Mouse (Mus musculus) hindbrain, embryonic 11.5 days (tissue): Measurements from ENCODE around the gene Aif1. TPM values are rescaled to one million over a fixed set of nuclear protein-coding genes. Genes with fewer than 3 reads are reported as not detected.

ENCODE experiments used
- ATAC-seq: fragments of 200-750 bp; cut with Nextera tagmentation; 2 replicates; pipeline ENCODE4 v1.8.0; 2017; ENCODE audit warnings: mild to moderate bottlenecking, moderate TSS enrichment, moderate library complexity; ENCODE audit not compliant: low FRiP score
- DNase-seq: peaks from one replicate; pipeline ENCODE4 v3.0.0-alpha.2; 2015; ENCODE audit warnings: low spot score
- H3K27ac ChIP-seq: fragments of 300-500 bp; sonication (generic); 2 replicates; pipeline ENCODE4 v1.5.1; 2014; ENCODE audit warnings: mild to moderate bottlenecking, low read depth, low read length
- H3K27me3 ChIP-seq: fragments of 300-500 bp; sonication (generic); 2 replicates; pipeline ENCODE4 v1.6.1; 2014; ENCODE audit warnings: mild to moderate bottlenecking, low read length, moderate library complexity, mixed read lengths; ENCODE audit not compliant: control insufficient read depth, insufficient read depth
- H3K36me3 ChIP-seq: fragments of 300-500 bp; sonication (generic); 2 replicates; pipeline ENCODE4 v1.6.1; 2014; ENCODE audit warnings: mild to moderate bottlenecking, low read length, moderate library complexity, mixed read lengths; ENCODE audit not compliant: control insufficient read depth, insufficient read depth
- H3K4me1 ChIP-seq: fragments of 300-500 bp; sonication (generic); replicated peaks from 2 replicates; pipeline ENCODE4 v1.6.1; 2014; ENCODE audit warnings: low read length, mixed read lengths; ENCODE audit not compliant: control insufficient read depth, insufficient read depth
- H3K4me2 ChIP-seq: fragments of 300-500 bp; sonication (generic); replicated peaks from 2 replicates; pipeline ENCODE4 v1.6.1; 2014; ENCODE audit warnings: mild to moderate bottlenecking, low read depth, low read length
- H3K4me3 ChIP-seq: fragments of 300-500 bp; sonication (generic); 2 replicates; pipeline ENCODE4 v1.5.1; 2014; ENCODE audit warnings: low read depth, low read length
- H3K9ac ChIP-seq: fragments of 300-500 bp; sonication (generic); 2 replicates; pipeline ENCODE4 v1.6.1; 2014; ENCODE audit warnings: low read depth, low read length
- H3K9me3 ChIP-seq: fragments of 300-500 bp; sonication (generic); 2 replicates; pipeline ENCODE4 v1.6.1; 2016; ENCODE audit warnings: low read length; ENCODE audit not compliant: control insufficient read depth
- WGBS: fragments of 180-500 bp; shearing (Covaris S2); extraction: QIAGEN DNeasy Blood & Tissue Kit; methylation state at CpG from one replicate; pipeline ENCODE4 v1.1.7; 2014; 5-methylcytosine and 5-hydroxymethylcytosine counted together
- polyA plus RNA-seq: library from polyadenylated mRNA; unstranded; fragments of >200 nt; fragmentation: Nextera tagmentation; extraction: Ambion mirVana; gene quantifications from 2 replicates; pipeline ENCODE4 v1.2.1, GENCODE M21; 2014

Gene Aif1
- polyA plus RNA-seq, 1 experiment from 2014 or later: 8.4 TPM

DNA sequence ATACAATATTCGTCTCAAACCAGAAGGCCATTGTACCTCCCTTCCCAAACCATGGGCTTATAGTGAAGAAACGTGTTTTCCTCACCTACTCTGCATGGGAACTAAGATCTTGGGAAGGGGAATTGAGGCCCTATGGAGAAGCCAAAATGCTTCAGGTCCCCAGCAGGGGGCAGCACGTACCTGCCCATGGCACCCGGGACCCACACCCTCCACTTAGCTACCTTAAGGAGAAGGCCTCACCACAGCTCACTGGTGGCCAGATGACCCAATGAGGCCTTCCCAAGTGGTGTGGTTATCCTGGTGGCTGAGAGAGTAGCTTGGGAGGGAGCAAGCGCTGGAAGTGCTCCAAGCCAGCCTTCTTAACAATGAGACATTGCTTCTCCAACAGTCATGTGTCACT is 2.7 kb upstream of the Aif1 start:
- H3K9ac ChIP-seq: no peak overlapping the region
- no peak overlapping the region for H3K4me2 ChIP-seq
- no peaks in the 10 kb centered on the region for H3K4me1 ChIP-seq
- no peaks in the 10 kb centered on the region for H3K36me3 ChIP-seq
- no peak overlapping the region for H3K4me3 ChIP-seq
- H3K9me3 ChIP-seq: no peaks in the 10 kb centered on the region
- H3K27me3 ChIP-seq: no peaks in the 10 kb centered on the region
- 17% methylated on average over 5 of the region's 5 CpGs for WGBS
- no peak for ATAC-seq
- DNase-seq: peak; percentile 84
- no peak overlapping the region for H3K27ac ChIP-seq

DNA sequence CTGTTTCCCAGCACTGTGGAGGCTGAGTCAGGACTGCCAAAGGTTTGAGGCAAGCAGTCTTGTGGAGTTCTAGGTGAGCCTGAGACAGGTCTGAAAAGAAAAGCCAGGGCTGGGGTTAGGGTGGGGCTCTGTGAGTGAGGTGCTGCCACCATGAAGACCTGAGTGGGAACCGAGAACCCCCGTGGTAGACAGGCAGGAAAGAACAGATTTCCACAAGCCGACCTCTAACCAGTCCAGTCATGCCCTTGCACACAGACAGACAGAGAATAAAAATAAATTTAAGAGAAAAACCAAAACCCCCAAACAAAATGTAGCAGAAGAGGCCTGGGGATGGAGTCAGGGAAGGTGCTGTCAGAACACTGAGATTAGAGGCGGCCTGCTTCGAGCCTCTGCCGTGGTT is 486 bp downstream of the Aif1 start:
- 72% methylated on average over 6 of the region's 6 CpGs for WGBS
- no peaks in the 10 kb centered on the region for H3K9me3 ChIP-seq
- DNase-seq (no peak), ATAC-seq (no peak)
- no peak overlapping the region for H3K27ac ChIP-seq
- H3K4me1 ChIP-seq: no peaks in the 10 kb centered on the region
- H3K27me3 ChIP-seq: no peaks in the 10 kb centered on the region
- no peak overlapping the region for H3K4me3 ChIP-seq
- no peak overlapping the region for H3K4me2 ChIP-seq
- no peak overlapping the region for H3K9ac ChIP-seq
- no peaks in the 10 kb centered on the region for H3K36me3 ChIP-seq

DNA sequence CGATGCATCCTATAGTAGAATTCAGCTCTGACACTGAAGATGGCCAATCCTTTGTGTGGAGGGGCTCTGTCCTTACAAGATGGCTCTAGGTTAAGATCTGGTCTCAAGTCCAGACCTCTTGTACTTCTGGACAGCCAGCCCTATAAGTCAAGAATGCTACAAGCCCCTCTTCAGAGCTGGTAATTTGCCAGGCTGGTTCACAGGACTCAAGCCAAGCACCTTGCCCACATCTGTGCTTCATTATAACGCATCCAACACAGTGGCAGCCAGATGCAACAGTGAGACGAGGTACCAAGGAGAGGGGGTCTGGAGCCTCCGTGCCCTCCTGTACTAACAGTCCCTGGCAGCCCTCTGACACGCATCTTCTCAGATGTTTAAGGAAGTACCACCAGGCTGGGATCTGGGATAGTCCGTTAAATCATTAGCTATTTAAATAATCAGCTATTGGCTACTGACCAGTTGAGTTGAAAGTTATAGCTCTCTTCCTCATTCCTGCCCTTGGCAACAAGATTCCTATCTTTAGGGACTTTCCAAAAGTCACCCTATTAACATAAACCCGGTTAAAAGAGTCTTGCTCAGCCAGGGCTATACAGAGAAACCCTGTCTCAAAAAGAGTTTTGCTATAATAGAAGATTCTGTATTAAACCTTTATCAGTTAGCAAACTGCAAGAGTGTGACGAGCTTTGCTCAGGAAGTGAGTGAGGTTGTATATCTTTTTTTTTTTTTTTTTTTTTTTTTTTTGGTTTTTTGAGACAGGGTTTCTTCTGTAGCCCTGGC is 1.5 kb downstream of the Aif1 start:
- ATAC-seq: no peak
- H3K4me1 ChIP-seq: no peaks in the 10 kb centered on the region
- no peak overlapping the region for H3K27ac ChIP-seq
- H3K27me3 ChIP-seq: no peaks in the 10 kb centered on the region
- 71% methylated on average over 8 of the region's 8 CpGs for WGBS
- no peak overlapping the region for H3K4me3 ChIP-seq
- no peaks in the 10 kb centered on the region for H3K36me3 ChIP-seq
- H3K9ac ChIP-seq: no peak overlapping the region
- no peak for DNase-seq
- H3K4me2 ChIP-seq: no peak overlapping the region
- no peaks in the 10 kb centered on the region for H3K9me3 ChIP-seq

DNA sequence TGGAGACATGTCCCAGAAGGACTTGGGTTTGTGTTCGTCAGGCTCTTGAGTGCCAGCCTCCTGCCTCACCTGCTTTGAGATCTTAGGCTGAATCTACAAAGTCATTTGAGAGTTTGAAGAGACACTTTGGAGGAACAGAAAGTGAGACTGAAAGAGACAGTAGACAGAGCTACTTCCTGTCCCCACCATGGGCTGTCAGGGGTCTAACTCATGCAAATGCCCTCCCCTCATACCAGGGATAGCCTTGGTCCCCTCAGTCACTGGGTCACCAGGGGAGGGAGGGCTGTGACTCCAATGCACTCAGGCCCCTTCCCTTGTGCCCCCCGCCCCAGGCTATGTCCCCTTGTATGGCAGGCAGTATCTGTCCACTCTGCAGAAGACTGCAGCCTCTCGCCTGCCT is 2.5 kb downstream of the Aif1 start:
- ATAC-seq (no peak), DNase-seq (no peak)
- H3K9ac ChIP-seq: no peak overlapping the region
- no peaks in the 10 kb centered on the region for H3K4me1 ChIP-seq
- 69% methylated on average over 3 of the region's 3 CpGs for WGBS
- no peak overlapping the region for H3K4me3 ChIP-seq
- no peaks in the 10 kb centered on the region for H3K36me3 ChIP-seq
- no peak overlapping the region for H3K27ac ChIP-seq
- no peak overlapping the region for H3K4me2 ChIP-seq
- no peaks in the 10 kb centered on the region for H3K27me3 ChIP-seq
- H3K9me3 ChIP-seq: no peaks in the 10 kb centered on the region

DNA sequence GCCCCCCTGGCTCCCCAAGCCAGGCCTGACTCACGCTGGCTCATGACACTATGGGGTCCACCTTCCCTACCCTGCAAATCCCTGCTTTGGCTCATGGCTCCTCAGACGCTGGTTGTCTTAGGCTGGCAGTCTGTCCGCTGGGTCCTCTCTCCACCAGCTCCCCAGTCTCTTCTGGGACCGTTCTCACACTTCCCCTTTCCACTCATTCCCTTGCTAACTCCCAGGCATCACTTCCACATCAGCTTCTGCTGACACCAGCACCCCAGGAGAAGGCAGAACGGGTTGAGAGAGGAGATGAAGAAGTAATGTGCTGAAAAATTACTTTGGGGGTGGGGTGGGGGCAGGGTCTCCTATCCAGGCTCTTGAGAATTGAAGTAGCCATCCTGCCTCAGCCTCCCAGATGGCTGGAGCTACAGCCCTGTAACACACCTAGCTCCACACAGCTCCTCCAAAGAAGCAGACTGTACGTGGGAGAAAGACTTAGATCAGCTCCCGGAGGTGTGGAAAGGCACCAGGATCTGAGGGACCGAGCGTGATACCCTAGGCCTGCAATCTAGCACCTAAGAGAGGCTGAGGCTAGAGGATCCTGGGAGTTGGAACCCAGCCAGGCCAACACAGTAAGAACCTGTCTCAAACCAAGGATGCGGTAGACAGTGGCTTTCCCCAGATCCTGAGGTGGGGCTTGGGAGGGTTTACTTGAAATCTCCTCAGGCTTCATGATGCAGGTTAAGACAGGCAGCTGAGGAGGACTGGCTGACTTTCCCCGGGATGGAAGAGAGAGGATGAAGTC is 3.2 kb downstream of the Aif1 start:
- Histone ChIP-seq H3K9ac (no peak overlapping the region), H3K36me3 (no peaks in the 10 kb centered on the region), H3K4me1 (no peaks in the 10 kb centered on the region), H3K4me2 (no peak overlapping the region), H3K9me3 (no peaks in the 10 kb centered on the region), H3K27me3 (no peaks in the 10 kb centered on the region), H3K27ac (no peak overlapping the region), H3K4me3 (no peak overlapping the region)
- WGBS: 69% methylated on average over 11 of the region's 11 CpGs
- ATAC-seq: no peak
- no peak for DNase-seq

DNA sequence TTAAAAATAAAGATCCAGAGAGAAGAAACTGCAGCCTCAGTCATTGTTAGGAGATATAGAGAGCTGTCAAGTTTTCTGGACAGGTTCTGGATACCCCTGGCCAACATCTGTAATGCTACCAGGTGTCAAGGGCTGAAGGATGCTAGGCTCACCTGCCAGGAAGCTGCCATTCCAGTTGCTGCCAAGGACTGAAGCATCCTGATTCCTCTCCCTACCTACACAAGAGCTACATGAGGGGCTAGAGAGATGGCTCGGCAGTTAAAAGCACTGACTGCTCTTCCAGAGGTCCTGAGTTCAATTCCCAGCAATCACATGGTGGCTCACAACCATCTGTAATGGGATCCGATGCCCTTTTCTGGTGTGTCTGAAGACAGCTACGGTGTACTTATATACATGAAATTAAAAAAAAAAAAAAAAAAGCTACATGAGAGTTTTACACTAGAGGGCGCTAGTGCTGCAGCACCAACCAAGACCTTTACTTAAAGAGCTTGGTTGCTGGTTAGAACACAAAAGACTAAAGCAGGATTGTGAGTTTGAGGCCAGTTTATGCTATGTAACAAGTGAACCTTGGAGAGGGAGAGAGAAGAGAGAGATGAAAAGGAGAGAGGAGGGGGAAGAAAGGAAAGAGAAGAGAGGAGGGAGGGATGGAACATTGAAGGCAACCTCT is 7.2 kb downstream of the Aif1 start:
- H3K36me3 ChIP-seq: no peaks in the 10 kb centered on the region
- H3K4me3 ChIP-seq: no peak overlapping the region
- ATAC-seq: no peak
- peak; percentile 75 for DNase-seq
- peak overlapping the region; percentile 8; the same call in 1 of the 2 replicates for H3K9ac ChIP-seq
- no peaks in the 10 kb centered on the region for H3K27me3 ChIP-seq
- 20% methylated on average over 4 of the region's 4 CpGs for WGBS
- no peaks in the 10 kb centered on the region for H3K4me1 ChIP-seq
- H3K27ac ChIP-seq: no peak overlapping the region
- H3K4me2 ChIP-seq: no peak overlapping the region
- no peaks in the 10 kb centered on the region for H3K9me3 ChIP-seq

DNA sequence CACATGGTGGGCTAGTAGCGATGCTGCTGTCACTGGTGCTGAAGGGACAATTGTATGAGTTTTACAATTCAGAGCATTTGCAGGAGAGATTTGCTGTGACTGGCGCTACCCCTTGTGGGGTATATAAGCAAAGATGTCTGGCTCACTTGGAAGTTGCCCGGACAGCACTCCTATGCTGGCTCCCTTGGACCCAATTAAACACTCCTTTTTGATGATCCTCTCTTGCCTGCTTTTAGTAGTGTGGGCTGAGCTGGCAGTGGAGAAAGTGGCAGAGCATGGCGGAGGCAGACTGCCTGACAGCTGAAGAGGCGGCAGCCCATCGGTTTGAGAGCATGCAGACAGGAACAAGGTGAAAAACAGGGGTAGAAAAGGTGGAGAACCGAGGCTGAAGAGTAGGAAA is 8.1 kb downstream of the Aif1 start:
- Histone ChIP-seq H3K9ac (no peak overlapping the region), H3K9me3 (no peaks in the 10 kb centered on the region), H3K36me3 (no peaks in the 10 kb centered on the region), H3K4me2 (no peak overlapping the region), H3K27me3 (no peaks in the 10 kb centered on the region), H3K4me1 (peaks cover 3% of the 10 kb centered on the region; the same call in 1 of the 2 replicates), H3K4me3 (no peak overlapping the region), H3K27ac (no peak overlapping the region)
- whole genome bisulfite sequencing: 89% methylated on average over 7 of the region's 7 CpGs
- no peak for DNase-seq
- no peak for ATAC-seq

DNA sequence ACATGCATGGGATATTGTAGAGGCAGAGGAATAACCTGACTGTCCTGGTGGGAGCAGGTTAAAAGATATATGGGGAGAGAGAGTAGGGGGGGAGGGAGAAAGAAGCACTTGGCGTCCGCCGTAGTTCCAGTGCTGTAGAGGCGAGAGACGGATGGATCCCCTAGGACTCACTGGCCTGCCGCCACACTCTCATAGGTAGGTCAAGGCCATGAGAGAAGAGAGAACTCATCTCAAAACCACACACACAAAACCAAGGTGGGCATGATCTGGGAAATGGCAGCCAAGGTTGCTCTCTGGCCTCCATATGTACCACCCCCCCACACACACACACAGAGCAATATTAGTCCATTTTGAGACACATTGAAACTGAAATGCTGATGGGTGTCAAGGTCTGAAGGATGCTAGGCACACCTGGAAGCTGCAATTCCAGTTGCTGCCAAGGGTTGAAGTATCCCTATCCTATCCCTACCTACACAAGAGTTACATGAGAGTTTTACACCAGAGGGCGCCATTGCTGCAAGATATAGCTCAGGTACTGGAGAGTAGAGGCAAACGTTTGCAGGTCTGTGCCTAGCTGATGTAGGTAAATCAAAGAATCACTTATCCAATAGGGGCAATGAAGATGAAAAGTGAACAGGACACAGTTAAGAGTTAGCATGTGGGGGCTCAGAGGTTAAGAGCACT is 9.4 kb downstream of the Aif1 start:
- DNase-seq: peak; percentile 70
- H3K4me1 ChIP-seq: peaks cover 5% of the 10 kb centered on the region; the same call in 1 of the 2 replicates
- peak overlapping the region; percentile 67 for H3K4me2 ChIP-seq
- H3K27me3 ChIP-seq: no peaks in the 10 kb centered on the region
- H3K27ac ChIP-seq: peak overlapping the region; percentile 91; the same call in 1 of the 2 replicates
- H3K9me3 ChIP-seq: no peaks in the 10 kb centered on the region
- H3K4me3 ChIP-seq: no peak overlapping the region
- WGBS: 78% methylated on average over 8 of the region's 8 CpGs
- H3K9ac ChIP-seq: peak overlapping the region; percentile 64; the same call in 1 of the 2 replicates
- H3K36me3 ChIP-seq: peaks cover 3% of the 10 kb centered on the region; the same call in 1 of the 2 replicates
- no peak for ATAC-seq
